Mouse (Mus musculus): ENCODE data around the gene Zbtb4.

Gene Zbtb4

DNA sequence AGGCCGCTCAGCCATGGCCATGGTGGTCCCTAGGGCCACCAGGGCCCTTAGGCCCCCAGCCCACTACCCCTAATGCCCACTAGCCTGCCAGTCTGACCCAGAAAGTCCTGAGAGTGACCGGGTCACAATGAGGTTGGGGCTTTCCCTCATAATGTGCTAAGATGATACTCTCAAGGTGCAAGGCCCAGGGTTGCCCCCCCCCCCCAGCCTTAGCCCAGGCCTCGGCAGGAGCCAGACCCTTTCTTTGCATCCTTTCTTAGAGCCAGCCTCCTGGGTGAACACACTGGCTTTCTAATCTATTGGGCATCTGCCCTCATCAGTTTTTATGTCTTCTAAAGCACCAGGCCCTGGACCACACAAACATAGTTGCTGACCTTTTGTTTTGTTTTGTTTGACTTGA lies 56.4 kb downstream of the Zbtb4 start, which contains the start of gene Spem1:
Gene Spem1 (minus strand): TSS at position 101 of the 400 bp plus-strand sequence.
- in situ Hi-C loops (cut with MboI; ENCODE audit: unreplicated experiment in 2 of 2) = no loop called here

DNA sequence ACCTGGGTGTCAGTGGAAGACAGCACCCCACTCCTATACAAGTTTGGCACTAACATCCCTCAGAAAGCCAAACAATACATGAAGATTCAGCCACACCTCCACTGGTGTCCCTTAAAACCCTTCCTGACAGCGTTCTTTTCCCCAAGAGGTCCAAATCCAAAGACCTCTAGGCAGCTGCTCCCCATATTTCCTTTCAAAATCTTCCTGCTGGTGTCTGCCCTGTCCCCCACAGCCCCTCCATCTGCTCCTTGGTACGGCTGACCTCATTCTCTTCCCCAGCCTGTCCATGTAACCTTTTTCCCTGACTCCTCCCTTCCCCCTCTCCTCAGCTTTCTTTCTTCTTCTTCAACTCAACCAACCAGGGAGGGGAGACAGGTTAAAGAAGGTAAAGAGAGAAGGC lies 57.7 kb downstream of the Zbtb4 start:
- in situ Hi-C loops (cut with MboI; ENCODE audit: unreplicated experiment in 2 of 2) = no loop called here

DNA sequence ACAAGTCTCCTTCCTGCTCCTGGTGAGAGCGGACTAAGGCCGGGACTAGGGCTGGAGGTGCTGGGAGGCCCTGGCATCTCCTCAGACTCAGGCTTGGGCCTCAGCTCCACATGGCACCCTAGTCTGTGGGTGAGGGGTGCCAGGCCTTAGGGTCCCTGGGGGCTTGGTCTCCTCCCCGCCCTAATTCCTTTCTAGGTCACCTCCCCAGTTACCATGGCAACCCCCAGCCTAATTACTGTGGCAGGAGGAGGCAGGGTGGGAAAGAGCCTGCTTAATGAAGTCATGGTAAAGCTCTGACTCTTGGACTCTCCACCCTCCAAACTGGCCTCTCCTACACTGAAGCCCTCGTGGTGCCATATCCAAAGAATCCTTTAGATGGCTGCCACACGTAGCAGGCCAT lies 63.1 kb downstream of the Zbtb4 start:
- in situ Hi-C loops (cut with MboI; ENCODE audit: unreplicated experiment in 2 of 2) = no loop called here

DNA sequence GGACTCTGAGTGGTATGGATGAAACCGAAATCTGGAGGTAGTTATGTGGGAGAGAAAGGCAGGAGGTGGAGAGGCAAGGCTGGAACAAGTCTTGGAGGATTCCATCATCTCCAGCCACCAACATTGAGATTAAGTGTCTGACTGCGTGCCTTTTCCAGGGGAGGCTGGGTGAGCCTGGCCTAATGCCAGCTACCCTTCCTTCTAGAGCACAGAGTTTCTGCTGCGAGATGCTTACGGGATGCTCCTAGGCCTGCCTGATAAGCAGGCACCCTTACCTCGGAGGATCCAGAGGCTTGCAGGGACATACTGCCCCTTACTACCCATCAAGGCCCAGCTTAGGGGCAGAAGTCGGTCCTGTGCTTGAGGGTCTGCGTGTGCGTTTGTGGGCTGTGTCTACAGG lies 67.8 kb downstream of the Zbtb4 start:
- in situ Hi-C loops (cut with MboI; ENCODE audit: unreplicated experiment in 2 of 2) = no loop called here

Data from v-Abl transformed pro-B cells (cell line).